Mouse (Mus musculus): ENCODE results near the gene Lcn2.

Gene Lcn2

GRCm38 (mm10) chr2:32344056-32344455, 44.0 kb downstream of the Lcn2 start:
- peak in 1 of 2 experiments; percentile 79 for DNase-seq (ENCODE audit: low spot score in 2 of 2)

- no peak for DNase-seq (ENCODE audit: low spot score in 2 of 2)
Measured at GRCm38 (mm10) chr2:32343351-32343671, 44.7 kb downstream of the Lcn2 start.

DNA sequence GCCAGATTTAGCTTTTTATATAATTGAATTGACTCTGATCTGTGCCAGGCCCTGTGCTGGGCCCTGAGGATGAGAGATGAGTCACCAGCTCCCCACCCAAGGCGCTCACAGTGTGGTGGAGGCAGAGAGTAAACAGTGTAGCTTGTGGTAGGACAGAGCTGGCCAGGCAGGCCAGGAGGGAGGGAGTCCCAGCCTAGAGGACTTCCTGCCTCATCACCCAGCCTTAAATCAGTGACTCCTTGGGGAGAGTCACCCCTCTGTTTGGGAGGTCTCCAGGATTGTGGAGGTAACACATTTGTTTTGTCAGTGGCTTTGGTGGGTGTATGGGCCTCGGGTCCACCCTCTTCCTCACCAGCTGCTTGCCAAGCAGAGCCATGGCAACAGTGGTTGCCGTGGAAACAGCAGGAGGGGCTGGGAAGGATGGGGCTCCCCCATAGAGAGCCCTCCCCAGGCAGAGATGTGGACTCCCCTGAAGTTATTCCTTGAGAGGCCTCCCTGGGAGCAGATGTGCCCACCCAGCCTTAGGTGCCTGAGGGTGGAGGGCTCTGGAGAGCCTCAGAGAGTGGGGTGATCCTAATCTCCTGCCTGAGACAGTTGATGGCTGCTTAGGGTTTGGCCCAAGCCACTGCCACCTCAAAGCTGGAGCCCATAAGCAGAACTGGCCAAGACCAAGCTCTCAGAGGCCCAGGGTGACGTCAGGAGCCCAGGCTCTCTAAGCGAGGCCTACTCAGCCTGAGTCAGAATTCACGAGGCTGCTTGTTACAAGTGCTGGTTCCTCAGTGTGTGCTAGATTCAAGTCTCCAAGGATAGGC, 45.3 kb downstream of the Lcn2 start:
- peak; percentile 81 to 88 for DNase-seq (ENCODE audit: low spot score in 2 of 2)

DNA sequence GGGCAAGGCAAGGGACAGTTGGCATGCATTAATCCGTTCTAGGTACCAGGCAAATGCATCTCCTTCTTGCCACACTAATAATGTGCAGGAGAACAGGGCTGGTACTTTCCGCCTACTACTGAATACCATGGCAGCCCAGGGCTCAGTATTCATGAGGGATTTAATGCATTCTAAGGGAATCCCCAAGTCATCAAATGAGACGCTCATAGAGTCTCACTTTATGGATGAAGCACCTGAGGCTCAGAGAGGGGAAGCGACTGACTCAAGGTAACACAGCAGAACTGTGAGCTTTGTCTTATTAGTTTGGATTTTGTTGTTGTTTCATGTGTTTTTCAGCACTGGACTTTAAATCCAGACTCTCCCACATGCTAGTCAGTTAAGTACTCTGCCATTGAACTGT, 46.0 kb downstream of the Lcn2 start:
- no peak for DNase-seq (ENCODE audit: low spot score in 2 of 2)

- no peak for DNase-seq (ENCODE audit: low spot score in 2 of 2)
Measured at GRCm38 (mm10) chr2:32341634-32341939, 46.5 kb downstream of the Lcn2 start.

GRCm38 (mm10) chr2:32340836-32341633, 47.0 kb downstream of the Lcn2 start:
- DNase-seq (ENCODE audit: low spot score in 2 of 2): peak; percentile 70 to 76

DNA sequence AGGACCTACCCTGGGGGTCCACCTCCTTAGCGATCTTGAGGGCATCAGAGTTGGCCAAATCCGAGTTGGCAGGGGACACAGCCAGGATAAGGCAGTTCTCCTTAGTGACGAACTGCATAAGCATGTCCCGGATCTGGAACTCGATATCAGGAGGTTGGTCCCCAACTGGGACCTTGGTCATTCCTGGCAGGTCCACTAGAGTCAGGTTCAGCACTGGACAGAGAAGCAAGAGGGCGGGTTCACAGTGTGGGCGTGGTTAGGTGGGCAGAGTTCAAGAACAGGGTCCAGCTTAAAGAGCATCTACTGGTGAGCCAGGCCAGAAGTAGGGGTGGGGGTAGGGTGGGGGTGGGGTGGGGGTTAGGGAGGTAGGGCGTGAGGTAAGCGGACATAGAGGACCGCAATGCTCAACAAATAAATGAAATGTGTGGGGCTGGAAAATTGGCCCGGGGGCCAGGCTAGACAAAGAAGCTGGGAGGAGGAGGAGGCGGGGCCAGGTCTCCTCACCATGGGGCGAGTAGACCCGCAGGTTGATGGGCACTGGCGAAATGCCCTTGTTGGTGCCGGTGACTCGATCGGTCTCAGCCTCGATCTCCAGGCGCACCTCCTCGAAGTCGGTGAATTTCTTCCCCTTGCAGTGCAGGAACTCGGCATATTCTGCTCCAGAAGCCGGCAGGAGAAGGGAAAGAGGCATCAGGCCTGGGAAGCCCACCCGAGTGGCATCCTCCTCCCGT, 48.0 kb downstream of the Lcn2 start:
- no peak for DNase-seq (ENCODE audit: low spot score in 2 of 2)

- DNase-seq (ENCODE audit: low spot score in 2 of 2): no peak
Measured at GRCm38 (mm10) chr2:32335888-32336287, 52.2 kb downstream of the Lcn2 start.

All from frontal cortex, postnatal 36 days (tissue).